Mouse (Mus musculus): ENCODE measurements around the gene Krtap24-1.

GRCm38 (mm10) chr16:88575885-88576679 lies 36.0 kb downstream of the Krtap24-1 start:
- no peak for TF ChIP-seq CTCF (conservative IDR thresholded peaks at IDR 0.05; ENCODE audit: insufficient read depth, insufficient read length, low read depth, low read length)
- no peak for TF ChIP-seq POLR2A (IDR thresholded peaks at IDR 0.05; ENCODE audit: low read depth, low read length)
